Mouse (Mus musculus): ENCODE data around the gene Wdr18.

The Wdr18 gene

DNA sequence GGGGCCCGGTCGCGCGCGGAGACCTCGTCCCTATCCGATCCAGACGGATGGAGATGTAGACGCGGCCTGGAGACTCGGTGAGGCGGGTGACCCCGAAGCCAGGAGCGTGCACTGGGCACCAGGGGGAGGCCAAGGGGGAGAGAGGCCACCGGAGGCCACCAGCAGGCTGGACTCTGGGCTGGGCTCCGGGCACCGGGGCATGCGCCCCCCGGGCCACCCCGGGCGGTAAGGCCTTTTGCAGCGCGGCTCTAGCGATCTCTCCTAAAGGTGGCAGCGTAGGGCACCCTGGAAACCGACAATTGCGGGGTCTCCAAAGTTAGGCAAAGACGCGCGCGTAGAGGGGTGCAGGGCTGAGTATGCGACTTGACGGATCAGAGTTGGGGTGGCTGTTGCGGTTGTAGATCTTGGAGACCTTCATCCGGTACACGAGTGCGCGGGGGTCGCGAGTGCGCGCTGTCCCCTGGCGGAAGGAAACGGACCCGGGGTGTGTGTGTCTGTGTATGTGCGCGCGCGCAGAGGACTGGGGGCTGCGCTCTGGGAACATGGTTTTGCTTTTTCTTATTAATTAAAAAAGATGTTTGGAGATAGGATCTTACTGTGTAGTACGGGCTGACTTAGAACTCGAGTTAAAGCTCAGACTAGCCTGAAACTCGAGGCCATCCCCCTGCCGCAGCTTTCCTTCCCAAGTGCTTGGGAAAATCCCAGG is 32.5 kb upstream of the Wdr18 start:
- DNase-seq (ENCODE audit: low spot score in 2 of 2) = no peak

GRCm38 (mm10) chr10:79928030-79928694 is 31.8 kb upstream of the Wdr18 start:
- DNase-seq (ENCODE audit: low spot score in 2 of 2) = no peak

DNA sequence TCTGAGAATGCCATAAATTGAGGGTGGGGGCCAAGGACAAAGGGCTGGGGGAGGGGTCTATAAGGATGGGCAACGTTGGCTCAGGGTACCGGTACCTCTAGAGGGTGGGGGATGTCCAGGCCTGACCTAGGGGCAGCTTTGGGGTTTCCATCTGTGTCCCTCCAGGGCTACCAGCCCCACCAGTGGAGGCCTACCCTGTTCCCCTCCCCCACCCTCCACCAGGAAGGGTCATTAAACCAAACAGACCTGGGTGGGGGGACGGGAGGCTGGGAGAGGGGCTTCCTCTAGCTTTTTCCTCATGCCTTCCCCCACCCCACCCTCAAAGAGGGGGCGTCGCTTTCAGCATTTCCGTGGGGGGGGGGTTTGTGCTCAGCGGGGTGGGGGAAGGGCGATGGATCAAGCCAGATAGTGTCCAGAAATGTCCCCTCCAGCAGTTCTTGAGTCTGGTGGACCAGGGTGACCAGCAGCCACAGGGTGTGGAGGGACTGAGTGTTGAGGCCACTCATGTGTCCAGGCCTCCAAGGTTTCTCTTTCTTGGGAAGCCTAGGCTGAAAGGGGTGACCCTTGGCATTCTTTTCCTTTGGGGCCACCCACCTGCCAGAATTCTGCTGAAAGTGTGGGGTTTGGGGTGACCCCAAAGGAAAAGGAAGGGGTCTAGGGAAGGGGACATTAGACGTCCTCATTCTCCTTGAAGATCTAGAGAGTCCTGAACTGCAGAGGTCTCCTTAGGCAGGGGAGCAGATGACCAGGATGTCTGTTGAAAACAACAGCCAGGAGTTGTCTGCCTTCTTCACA is 30.8 kb upstream of the Wdr18 start:
- DNase-seq (ENCODE audit: low spot score in 2 of 2) = no peak

DNA sequence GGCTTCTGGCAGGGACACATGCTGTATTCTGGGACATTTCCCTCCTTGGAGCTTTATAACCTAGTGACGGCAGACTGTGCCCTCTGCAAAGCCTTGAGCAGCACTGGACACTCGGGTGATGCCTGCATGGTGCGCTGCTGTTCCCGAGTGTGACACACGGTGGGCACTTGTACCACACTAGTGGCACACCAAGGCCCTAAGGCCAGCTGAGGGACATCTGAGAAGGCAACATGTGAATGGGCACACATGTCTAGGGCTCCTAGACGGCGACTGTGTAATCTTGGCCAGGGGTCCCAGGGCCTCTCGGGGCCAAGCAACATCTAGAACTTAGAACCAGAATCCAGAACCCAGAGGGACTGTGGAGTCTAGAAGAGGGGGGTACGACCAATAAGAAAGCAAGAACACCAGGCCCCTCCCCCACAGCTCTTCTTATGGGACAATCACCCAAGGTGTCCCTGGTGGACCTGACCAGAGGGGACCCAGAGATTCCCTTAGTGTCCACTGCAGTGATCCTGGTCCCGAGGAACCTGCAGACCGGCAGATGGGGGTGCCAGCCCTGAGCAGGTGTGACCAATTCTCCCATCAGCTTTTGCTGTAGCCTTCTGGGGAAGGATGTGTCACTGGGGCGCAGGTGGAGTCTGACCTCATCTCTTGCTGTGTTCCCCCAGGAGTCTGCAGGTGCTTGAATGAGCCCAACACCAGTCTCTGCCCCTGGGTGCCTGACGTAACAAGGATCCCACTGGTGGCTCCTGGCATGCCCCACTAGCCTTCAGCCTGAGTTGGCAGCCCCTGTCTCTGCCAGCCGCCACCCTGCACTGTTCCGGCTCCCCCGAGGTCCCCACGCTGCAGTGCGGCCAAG is 29.8 kb upstream of the Wdr18 start:
- no peak for DNase-seq (ENCODE audit: low spot score in 2 of 2)

GRCm38 (mm10) chr10:79930826-79931186 is 29.1 kb upstream of the Wdr18 start:
- DNase-seq (ENCODE audit: low spot score in 2 of 2) = no peak

- DNase-seq (ENCODE audit: low spot score in 2 of 2) = no peak
Observed at GRCm38 (mm10) chr10:79931797-79932196, 28.2 kb upstream of the Wdr18 start.

GRCm38 (mm10) chr10:79932736-79933135 is 27.2 kb upstream of the Wdr18 start:
- DNase-seq (ENCODE audit: low spot score in 2 of 2) = no peak

DNA sequence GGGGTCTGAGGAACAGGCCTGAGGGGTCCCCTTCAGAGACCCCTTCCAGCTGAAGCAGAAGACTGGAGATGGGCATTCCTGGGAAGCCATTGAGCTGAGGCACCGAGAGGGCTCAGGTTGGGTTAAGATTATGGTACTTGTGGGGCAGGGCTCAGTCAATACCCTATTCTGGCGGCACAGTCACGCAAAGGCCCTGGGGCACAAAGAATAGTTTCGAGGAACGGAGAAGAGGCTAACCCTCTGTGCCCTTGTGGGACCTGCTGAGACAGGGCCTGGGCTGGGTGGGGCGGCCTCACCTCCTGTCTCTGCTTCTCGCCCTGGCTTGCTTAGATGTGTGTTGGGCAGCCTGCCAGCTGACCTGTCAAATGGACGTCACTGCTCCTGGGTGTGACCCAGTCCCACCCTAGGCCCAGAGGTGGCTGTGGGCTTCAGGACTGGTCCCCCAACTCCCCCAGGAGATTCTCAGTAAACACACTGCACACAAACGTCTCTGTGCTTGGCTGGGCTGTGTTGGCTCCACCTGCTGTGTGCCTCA is 26.7 kb upstream of the Wdr18 start:
- DNase-seq (ENCODE audit: low spot score in 2 of 2) = no peak

GRCm38 (mm10) chr10:79933861-79934260 is 26.1 kb upstream of the Wdr18 start:
- DNase-seq (ENCODE audit: low spot score in 2 of 2) = no peak

DNA sequence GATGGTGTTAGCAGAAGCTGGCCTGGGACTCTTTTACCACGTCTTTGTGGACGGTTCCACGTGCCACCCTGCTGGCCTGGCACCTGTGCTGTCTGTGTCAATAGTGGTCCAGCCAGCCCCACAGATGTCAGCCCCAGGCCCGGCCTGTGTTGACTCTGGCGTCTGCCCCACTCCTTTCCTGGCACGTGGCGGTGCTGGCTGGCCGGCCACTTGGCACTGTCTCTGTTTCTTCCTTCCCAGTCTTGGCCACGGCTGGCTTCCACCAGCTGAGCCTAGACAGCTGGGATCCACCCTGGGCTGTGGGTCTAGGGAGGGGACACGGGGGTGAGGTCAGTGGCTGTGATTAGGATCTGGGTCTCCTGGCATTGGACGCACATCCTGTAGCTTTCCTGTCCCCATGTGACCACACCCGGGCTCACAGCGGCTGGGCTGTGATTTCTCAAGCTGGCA is 25.7 kb upstream of the Wdr18 start:
- DNase-seq (ENCODE audit: low spot score in 2 of 2) = no peak

GRCm38 (mm10) chr10:79934794-79935569 is 25.0 kb upstream of the Wdr18 start:
- no peak for DNase-seq (ENCODE audit: low spot score in 2 of 2)

GRCm38 (mm10) chr10:79936284-79936910 is 23.6 kb upstream of the Wdr18 start:
- DNase-seq (ENCODE audit: low spot score in 2 of 2) = no peak

DNA sequence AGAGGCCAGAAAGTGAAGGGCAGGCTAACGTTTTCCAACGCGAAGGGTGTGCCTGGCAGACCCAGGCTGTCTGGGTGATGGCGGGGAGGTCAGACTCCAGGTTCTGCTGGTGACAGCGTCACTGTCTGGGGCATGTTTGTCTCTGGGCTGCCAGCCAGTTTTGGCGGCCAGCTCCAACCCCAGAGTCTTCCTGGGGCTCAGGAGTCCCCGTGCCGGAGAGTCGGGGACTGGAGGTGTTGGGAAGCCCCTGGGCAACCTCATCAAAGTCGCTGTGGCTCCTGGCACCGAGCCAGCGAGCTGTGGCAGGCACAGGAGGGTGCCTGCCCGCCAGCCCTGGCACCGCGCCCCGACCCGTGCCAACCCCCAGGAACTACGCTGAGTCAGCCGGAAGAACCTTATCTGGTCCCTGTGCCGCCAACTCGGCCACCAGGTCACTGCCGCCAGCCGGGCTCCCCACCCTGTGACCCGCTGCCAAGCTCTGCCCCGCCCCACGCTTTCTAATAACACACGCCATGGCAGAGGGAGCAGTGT is 23.0 kb upstream of the Wdr18 start:
- no peak for DNase-seq (ENCODE audit: low spot score in 2 of 2)

DNA sequence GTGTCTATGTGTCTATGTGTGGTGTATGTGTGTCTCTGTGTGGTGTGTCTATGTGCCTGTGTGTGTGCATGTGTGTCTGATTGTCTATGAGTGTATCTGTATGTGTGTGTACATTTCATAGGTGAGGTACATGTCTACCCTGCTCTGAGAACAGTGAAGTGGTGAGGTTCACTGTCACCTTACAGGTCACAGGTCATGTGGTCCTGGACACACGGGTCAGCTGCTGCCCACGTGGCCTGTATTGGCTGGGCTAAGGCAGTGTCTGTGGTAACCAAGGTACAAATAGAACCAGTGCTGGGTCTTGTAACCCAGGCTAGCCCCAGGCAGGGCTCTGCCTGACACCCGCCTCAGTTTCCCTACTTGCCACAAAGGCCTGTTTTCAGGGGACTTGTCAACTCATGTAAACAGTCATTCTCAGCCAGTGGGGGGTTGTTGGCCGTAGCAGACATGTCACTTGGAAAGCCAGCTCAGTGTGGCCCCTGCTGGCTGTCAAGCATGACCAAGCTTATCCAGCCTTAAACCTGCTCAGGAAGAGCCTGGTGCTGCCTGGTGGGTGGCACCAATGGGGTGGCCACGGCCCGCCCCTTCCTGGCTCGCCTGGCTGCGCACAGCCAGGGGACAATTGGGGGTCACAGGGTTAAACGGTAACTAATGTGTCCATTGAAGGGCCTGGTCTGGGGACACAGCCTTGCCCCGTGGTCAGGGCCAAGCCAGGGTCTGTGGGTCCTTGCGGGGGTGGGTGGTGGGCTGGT is 22.0 kb upstream of the Wdr18 start:
- no peak for DNase-seq (ENCODE audit: low spot score in 2 of 2)

- DNase-seq (ENCODE audit: low spot score in 2 of 2) = no peak
Observed at GRCm38 (mm10) chr10:79940749-79941148, 19.2 kb upstream of the Wdr18 start.

DNA sequence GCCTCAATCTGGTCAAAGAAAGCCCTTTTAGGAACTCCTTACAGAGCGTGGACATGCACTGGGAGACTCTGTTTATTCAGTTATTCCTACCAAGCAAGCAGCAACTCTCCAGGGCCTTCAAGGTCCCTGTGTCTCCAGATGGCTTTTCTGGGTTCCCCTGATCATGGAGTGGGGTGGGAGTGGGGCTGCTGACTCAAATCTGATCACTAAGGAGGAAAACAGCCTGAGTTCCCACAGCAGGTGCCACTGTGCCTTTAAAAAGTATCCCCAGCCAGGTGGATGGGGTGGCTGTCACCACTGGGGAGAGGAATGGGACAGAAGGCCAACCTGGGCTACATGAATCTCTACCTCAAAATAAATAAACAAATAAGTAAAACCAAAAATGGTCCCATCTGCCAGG is 17.0 kb upstream of the Wdr18 start:
- DNase-seq (ENCODE audit: low spot score in 2 of 2) = no peak

DNA sequence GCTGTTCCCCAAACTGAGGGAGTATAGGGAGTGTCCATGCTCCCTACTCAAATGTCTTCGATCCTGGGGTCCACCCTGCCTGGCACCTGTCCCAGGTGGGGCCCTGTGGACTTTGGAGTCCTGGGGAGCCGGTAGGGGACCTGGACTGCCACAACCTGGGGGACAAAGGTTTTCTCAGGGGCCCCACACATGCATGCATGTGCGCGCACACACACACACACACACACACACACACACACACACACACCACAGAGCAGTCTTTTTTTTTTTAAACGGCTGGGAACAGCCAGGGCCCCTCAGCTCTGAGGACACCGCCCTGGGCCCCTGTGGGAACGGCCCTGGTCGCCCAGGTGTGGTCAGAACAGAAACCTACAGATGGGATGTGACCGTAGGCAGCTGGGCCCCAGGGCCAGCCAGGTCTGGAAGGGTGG is 16.5 kb upstream of the Wdr18 start:
- DNase-seq (ENCODE audit: low spot score in 2 of 2) = no peak

GRCm38 (mm10) chr10:79945507-79946234 is 14.3 kb upstream of the Wdr18 start:
- DNase-seq (ENCODE audit: low spot score in 2 of 2) = no peak
